Mouse (Mus musculus) intestine, embryonic 14.5 days (tissue): ENCODE results near the gene Gm48552. TPM values are rescaled to one million over a fixed set of nuclear protein-coding genes. Genes with fewer than 3 reads are reported as not detected.

Source experiments
- ATAC-seq: fragments of 200-750 bp; cut with Nextera tagmentation; replicated peaks from 2 replicates; pipeline ENCODE4 v1.8.0; 2017; ENCODE audit warnings: low read depth, moderate number of reproducible peaks, moderate TSS enrichment, moderate library complexity; ENCODE audit not compliant: low FRiP score, low TSS enrichment
- DNase-seq: peaks from one replicate; pipeline ENCODE4 v3.0.0-alpha.2; 2018; ENCODE audit warnings: low spot score
- H3K27ac ChIP-seq: fragments of 300-500 bp; sonication (generic); 2 replicates; pipeline ENCODE4 v1.5.1; 2014; ENCODE audit warnings: low read depth, mild to moderate bottlenecking, control low read depth
- H3K27me3 ChIP-seq: fragments of 300-500 bp; sonication (generic); replicated peaks from 2 replicates; pipeline ENCODE4 v1.6.1; 2014; ENCODE audit warnings: low read length, control low read depth; ENCODE audit not compliant: control insufficient read depth, insufficient read depth
- H3K36me3 ChIP-seq: fragments of 300-500 bp; sonication (generic); 2 replicates; pipeline ENCODE4 v1.6.1; 2014; ENCODE audit warnings: low read length, control low read depth; ENCODE audit not compliant: control insufficient read depth, insufficient read depth
- H3K4me1 ChIP-seq: fragments of 300-500 bp; sonication (generic); replicated peaks from 2 replicates; pipeline ENCODE4 v1.6.1; 2014; ENCODE audit warnings: low read length, control low read depth, mixed read lengths; ENCODE audit not compliant: control insufficient read depth, insufficient read depth
- H3K4me2 ChIP-seq: fragments of 300-500 bp; sonication (generic); 2 replicates; pipeline ENCODE4 v1.6.1; 2014; ENCODE audit warnings: low read length
- H3K4me3 ChIP-seq: fragments of 300-500 bp; sonication (generic); 2 replicates; pipeline ENCODE4 v1.5.1; 2014; ENCODE audit warnings: low read depth, low read length, control low read depth, mixed read lengths
- H3K9ac ChIP-seq: fragments of 300-500 bp; sonication (generic); 2 replicates; pipeline ENCODE4 v1.6.1; 2014; ENCODE audit warnings: mild to moderate bottlenecking, low read length
- H3K9me3 ChIP-seq: fragments of 300-500 bp; sonication (generic); 2 replicates; pipeline ENCODE4 v1.6.1; 2016; ENCODE audit warnings: low read length, control low read depth; ENCODE audit not compliant: control insufficient read depth
- WGBS: fragments of 180-500 bp; shearing (Covaris S2); extraction: QIAGEN DNeasy Blood & Tissue Kit; methylation state at CpG from one replicate; pipeline ENCODE4 v1.1.7; 2014; 5-methylcytosine and 5-hydroxymethylcytosine counted together
- polyA plus RNA-seq: library from polyadenylated mRNA; unstranded; fragments of >200 nt; fragmentation: Nextera tagmentation; extraction: Ambion mirVana; gene quantifications from 2 replicates; pipeline ENCODE4 v1.2.1, GENCODE M21; 2014

Gm48552 gene
- polyA plus RNA-seq, 1 experiment from 2014 or later = 0.37 TPM

DNA sequence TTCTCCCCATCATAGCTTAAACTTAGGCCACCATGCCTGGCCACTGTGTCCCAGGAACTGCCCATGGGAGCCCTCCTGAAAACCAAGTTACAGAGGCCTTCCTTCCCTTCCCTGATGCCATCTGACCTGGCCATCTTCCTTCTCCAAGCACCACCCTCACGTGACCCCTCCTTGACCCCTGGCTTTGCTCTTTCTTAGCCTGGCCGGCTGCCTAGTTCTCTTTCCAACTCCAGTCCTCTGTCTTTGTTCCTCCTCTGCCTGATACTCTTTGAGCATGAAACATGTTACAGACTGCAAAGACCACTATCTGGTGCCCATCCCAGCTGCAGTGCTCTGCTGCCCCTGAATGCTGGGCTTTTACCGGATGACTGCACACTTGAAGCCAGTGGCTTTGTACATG lies 568 bp downstream of the Gm48552 start:
- H3K36me3 ChIP-seq = peaks cover 32% of the 10 kb centered on the region
- no peak for ATAC-seq
- WGBS = 55% methylated on average over 3 of the region's 3 CpGs
- no peak overlapping the region for H3K27ac ChIP-seq
- H3K4me3 ChIP-seq = no peak overlapping the region
- no peaks in the 10 kb centered on the region for H3K9me3 ChIP-seq
- no peaks in the 10 kb centered on the region for H3K27me3 ChIP-seq
- DNase-seq = no peak
- peaks cover 30% of the 10 kb centered on the region for H3K4me1 ChIP-seq
- H3K4me2 ChIP-seq = no peak overlapping the region
- H3K9ac ChIP-seq = no peak overlapping the region

DNA sequence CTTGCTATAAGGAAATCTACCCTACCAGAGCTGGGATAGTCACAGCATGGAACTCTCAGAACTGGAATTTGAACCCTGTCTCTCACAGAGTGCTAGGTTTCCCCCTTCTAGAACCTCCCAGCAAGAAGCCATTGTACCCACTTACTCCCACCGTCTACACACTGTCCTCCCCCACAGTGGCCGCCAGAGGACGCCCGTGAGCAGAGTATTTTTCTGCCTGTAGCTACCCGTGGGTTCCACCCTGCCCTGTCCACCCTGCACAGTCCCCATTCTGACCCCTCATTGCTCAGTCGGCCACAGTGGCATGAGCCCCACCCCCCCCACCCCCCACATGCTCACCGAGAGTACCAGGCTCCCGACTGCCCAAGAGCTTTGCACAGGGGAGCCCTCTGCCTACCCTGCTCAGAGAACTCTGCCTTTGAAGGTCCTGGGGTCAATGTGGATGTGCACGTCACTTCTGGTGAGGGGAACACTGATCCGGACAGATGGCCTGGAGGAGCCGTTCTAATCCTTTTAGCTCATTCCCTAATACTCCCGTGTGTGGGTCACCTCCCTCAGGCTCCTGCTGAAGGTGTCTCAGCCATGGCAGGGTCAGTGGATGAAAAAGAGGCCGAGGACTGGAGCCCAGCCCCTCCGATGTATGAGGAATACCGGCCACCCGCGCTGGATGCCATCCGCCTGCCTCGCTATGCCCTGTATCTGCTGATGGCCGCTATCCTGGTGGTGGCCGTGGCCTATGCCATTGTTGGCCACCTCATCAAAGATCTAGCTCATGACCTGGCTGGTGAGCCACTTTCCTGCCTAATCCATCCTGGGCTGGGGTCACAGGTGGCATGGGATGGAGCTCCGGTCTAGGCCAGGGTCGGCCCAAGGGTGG lies 1.2 kb downstream of the Gm48552 start:
- DNase-seq = peak; percentile 91
- Histone ChIP-seq H3K27ac (no peak overlapping the region), H3K9me3 (no peaks in the 10 kb centered on the region), H3K4me2 (no peak overlapping the region), H3K27me3 (no peaks in the 10 kb centered on the region), H3K4me3 (no peak overlapping the region), H3K9ac (no peak overlapping the region), H3K4me1 (peaks cover 29% of the 10 kb centered on the region), H3K36me3 (peaks cover 32% of the 10 kb centered on the region)
- 61% methylated on average over 23 of the region's 23 CpGs for WGBS
- no peak for ATAC-seq

DNA sequence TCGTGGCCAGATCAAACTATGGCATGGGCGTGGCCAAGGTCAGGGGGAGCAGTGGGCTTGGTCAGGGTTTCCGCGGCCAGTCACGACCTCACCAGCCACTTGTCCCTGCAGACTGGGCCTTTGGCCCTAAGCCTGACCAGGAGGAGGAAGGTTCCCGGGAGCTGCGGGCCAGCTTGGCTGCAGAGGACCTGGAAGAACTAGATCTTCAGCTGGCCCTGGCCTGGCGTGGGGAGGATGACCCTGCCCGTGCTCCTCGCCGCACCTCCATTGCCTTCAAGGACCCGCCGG lies 1.8 kb downstream of the Gm48552 start:
- Histone ChIP-seq H3K4me3 (no peak overlapping the region), H3K4me1 (peaks cover 23% of the 10 kb centered on the region), H3K4me2 (no peak overlapping the region), H3K9ac (no peak overlapping the region), H3K9me3 (no peaks in the 10 kb centered on the region), H3K27ac (no peak overlapping the region), H3K27me3 (no peaks in the 10 kb centered on the region), H3K36me3 (peaks cover 32% of the 10 kb centered on the region)
- DNase-seq (no peak), ATAC-seq (no peak)
- WGBS = 85% methylated on average over 13 of the region's 13 CpGs

DNA sequence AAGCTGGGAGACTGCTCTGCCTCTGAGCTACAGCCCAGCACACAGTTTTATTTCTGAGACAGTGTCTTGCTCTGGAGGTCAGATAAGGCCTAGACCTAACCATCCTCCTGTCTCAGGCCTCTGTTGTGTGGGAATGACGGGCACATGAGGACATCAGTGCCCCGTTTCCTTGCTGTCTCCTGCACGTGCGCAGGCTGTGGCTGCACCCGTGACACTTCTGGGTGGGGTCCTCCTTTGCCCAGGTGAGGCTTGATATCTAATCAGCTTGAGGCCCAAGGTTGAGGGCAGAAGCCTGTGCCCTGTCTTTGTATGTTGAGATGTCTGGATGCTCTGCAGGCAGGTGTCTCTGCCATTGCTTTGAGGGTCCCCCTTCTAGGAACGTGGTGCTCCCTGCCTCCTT lies 3.5 kb downstream of the Gm48552 start:
- H3K4me3 ChIP-seq = no peak overlapping the region

DNA sequence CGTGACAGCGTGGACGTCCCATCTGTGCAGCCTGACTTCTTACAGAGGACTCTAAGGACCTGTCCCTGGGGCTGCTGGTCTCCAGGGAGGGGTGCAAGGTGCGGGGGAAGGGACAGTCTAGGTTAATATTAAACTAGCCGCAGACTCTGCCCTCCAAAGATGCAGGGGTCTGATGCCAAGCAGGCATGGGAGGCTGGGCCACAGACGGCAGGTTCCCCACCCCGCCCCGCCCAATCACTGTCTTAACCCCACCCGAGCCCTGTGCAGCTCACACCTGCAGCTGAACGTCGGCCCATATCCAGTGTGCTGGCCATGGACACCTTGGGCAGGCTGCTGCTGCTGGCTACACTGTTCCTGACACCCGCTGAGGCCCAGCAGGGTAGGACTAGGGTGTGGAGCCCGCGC lies 4.0 kb downstream of the Gm48552 start, which contains the start of gene Smim24:
Gene Smim24 (plus strand): TSS at position 271 of the 405 bp plus-strand sequence.
- DNase-seq = no peak
- 56% methylated on average over 14 of the region's 14 CpGs for WGBS
- H3K9ac ChIP-seq = peak within 1 kb of the TSS; percentile 40
- H3K36me3 ChIP-seq = peaks cover 21% of the 10 kb centered on the region
- H3K4me1 ChIP-seq = peaks cover 20% of the 10 kb centered on the region
- peak within 1 kb of the TSS; percentile 34 for H3K4me3 ChIP-seq
- H3K27ac ChIP-seq = peak within 1 kb of the TSS; percentile 69
- peak; percentile 59 for ATAC-seq
- H3K27me3 ChIP-seq = no peaks in the 10 kb centered on the region
- peak within 1 kb of the TSS; percentile 61 for H3K4me2 ChIP-seq
- H3K9me3 ChIP-seq = no peaks in the 10 kb centered on the region

More for the DNA sequence above, 3.5 kb downstream of the Gm48552 start:
- ATAC-seq (peak; percentile 35), DNase-seq (no peak)
- Histone ChIP-seq H3K9me3 (no peaks in the 10 kb centered on the region), H3K9ac (no peak overlapping the region), H3K36me3 (peaks cover 26% of the 10 kb centered on the region), H3K4me2 (no peak overlapping the region), H3K27me3 (no peaks in the 10 kb centered on the region), H3K4me1 (peaks cover 20% of the 10 kb centered on the region), H3K27ac (peak overlapping the region; percentile 69; the same call in 1 of the 2 replicates)
- 81% methylated on average over 6 of the region's 6 CpGs for WGBS

DNA sequence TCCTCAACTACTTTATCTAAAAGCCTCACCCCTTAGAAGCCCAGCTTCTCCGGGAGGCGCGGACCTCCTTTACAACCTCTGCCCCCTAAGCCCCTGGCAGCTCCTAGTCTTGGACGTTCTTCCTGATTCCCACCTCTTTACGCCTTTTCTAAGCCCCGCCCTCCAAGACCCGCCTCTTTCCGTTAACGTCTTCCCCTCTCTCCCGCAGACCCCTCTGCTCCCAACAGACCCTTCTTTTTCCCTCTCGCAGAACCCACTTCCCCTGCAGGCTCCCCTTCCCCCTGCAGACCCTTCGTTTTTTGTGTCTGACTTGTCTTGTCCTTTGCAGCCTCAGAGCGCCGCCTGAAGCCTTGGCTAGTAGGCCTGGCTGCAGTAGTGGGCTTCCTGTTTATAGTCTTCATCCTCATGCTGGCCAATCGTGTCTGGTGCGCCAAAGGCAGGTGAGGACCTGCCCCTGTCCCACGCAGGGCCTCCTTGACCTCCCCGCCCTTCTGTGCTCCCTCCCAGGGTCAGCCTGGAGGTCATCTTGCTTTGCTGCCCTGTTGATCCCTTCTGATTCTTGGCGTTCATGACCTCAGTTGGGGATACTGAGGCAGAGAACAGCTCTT lies 4.8 kb downstream of the Gm48552 start:
- Histone ChIP-seq H3K4me2 (peak overlapping the region; percentile 61), H3K27me3 (no peaks in the 10 kb centered on the region), H3K36me3 (peaks cover 13% of the 10 kb centered on the region), H3K4me1 (peaks cover 20% of the 10 kb centered on the region), H3K9ac (peak overlapping the region; percentile 40), H3K4me3 (peak overlapping the region; percentile 34), H3K9me3 (no peaks in the 10 kb centered on the region), H3K27ac (peak overlapping the region; percentile 69)
- DNase-seq (peak; percentile 77), ATAC-seq (peak; percentile 13; the same call in 1 of the 2 replicates)
- 5% methylated on average over 19 of the region's 19 CpGs for WGBS

DNA sequence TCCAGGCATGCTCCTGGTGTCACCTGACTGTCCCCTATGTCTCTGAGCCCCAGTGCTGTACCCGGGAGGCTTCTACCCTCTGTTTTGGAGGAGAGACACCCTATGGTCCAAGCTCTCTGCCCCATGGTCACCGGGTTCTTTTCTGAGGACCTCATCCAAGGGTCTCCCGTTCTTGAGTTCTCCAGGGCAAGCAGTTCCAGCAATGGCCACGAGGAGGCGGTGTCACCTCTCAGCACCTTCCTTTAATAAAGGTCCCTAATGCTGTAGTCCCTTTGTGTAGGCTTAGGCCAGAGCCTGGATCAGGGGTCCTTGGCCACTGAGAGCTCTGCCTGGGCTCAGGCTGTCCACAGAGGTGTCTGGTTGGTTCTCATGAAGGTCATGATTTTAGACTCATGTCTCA lies 6.3 kb downstream of the Gm48552 start:
- no peak for ATAC-seq
- Histone ChIP-seq H3K4me2 (no peak overlapping the region), H3K9ac (no peak overlapping the region), H3K27ac (no peak overlapping the region), H3K27me3 (no peaks in the 10 kb centered on the region), H3K4me1 (peaks cover 16% of the 10 kb centered on the region), H3K4me3 (no peak overlapping the region), H3K9me3 (no peaks in the 10 kb centered on the region), H3K36me3 (peaks cover 20% of the 10 kb centered on the region)
- 15% methylated on average over 5 of the region's 5 CpGs for WGBS
- peak; percentile 92 for DNase-seq

DNA sequence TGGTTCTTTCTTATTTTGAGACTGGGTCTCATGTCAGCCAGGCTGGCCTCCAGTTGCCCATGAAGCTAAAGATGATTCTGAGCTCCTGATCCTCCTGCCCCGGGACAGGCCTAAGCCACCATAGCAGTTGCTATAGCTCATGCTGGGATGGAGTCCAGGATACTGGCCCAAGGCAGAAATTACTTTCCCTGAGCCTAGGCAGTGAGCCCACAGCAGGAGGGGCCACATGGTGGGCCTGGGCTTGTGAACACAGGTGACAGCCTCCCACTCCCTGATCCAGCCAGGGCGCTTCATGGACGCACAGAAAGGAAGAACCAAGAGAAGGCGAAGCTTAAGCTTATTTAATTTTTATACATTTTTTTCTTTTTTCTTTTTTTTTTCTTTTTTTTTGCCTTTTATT lies 7.1 kb downstream of the Gm48552 start:
- Histone ChIP-seq H3K4me2 (no peak overlapping the region), H3K9ac (no peak overlapping the region), H3K27ac (no peak overlapping the region), H3K4me1 (peaks cover 16% of the 10 kb centered on the region), H3K4me3 (no peak overlapping the region), H3K36me3 (peaks cover 27% of the 10 kb centered on the region), H3K9me3 (no peaks in the 10 kb centered on the region), H3K27me3 (no peaks in the 10 kb centered on the region)
- no peak for DNase-seq
- WGBS = 89% methylated on average over 4 of the region's 4 CpGs
- ATAC-seq = no peak
